In genomic region chr3:32616006-32616330, GRCm38 (mm10) we compare ENCODE assay signal across 8 mouse cellular contexts. TPM values are rescaled to one million over a fixed set of nuclear protein-coding genes. Genes with fewer than 3 reads are reported as not detected.
DNase-seq lines count a peak whose midpoint lies in the region; ATAC-seq and TF ChIP-seq lines count a peak whose summit lies in the region.

No protein-coding gene starts in this region.

- ATAC-seq in lung, embryonic 15.5 days (ENCODE audit: borderline replicate concordance, extremely low read depth, low FRiP score, low TSS enrichment): no peak
- ATAC-seq in embryonic facial prominence, embryonic 14.5 days (ENCODE audit: low read depth): no peak
- peak; percentile 69 for ATAC-seq in limb, embryonic 11.5 days (ENCODE audit: insufficient number of reproducible peaks, low FRiP score, low TSS enrichment, low read depth)

- peak overlapping the region; percentile 80 for H3K4me2 ChIP-seq in lung, embryonic 15.5 days
- H3K4me2 ChIP-seq in embryonic facial prominence, embryonic 14.5 days (ENCODE audit: low read depth, low read length): peak overlapping the region; percentile 60
- peak overlapping the region; percentile 54 for H3K4me2 ChIP-seq in limb, embryonic 11.5 days (ENCODE audit: low read depth, severe bottlenecking)

- no peaks in the 10 kb centered on the region for H3K36me3 ChIP-seq in lung, embryonic 15.5 days
- H3K36me3 ChIP-seq in embryonic facial prominence, embryonic 14.5 days (ENCODE audit: control insufficient read depth, insufficient read depth, low read length): 0 out of 2 replicates have a peak, but pooled peaks cover 4% of the 10 kb centered on the region
- no peaks in the 10 kb centered on the region for H3K36me3 ChIP-seq in limb, embryonic 11.5 days (ENCODE audit: control insufficient read depth, insufficient read depth, low read length)

- 0 out of 2 replicates have a peak, but pooled peaks cover 15% of the 10 kb centered on the region for H3K4me1 ChIP-seq in lung, embryonic 15.5 days
- H3K4me1 ChIP-seq in embryonic facial prominence, embryonic 14.5 days (ENCODE audit: control insufficient read depth, insufficient read depth, low read length): 0 out of 2 replicates have a peak, but pooled peaks cover 4% of the 10 kb centered on the region
- H3K4me1 ChIP-seq in limb, embryonic 11.5 days (ENCODE audit: control insufficient read depth, insufficient read depth, low read length): no peaks in the 10 kb centered on the region
- peaks cover 10% of the 10 kb centered on the region for H3K4me1 ChIP-seq in olfactory bulb, adult 2 months (ENCODE audit: control insufficient read depth, insufficient read depth, low read length)

- no peaks in the 10 kb centered on the region for H3K27me3 ChIP-seq in lung, embryonic 15.5 days
- no peaks in the 10 kb centered on the region for H3K27me3 ChIP-seq in embryonic facial prominence, embryonic 14.5 days (replicated peaks; ENCODE audit: control insufficient read depth, insufficient read depth, low read length)
- no peaks in the 10 kb centered on the region for H3K27me3 ChIP-seq in limb, embryonic 11.5 days (ENCODE audit: control insufficient read depth, insufficient read depth, low read length)

- H3K4me3 ChIP-seq in lung, embryonic 15.5 days: peak overlapping the region; percentile 70
- H3K4me3 ChIP-seq in embryonic facial prominence, embryonic 14.5 days (ENCODE audit: low read depth, low read length): peak overlapping the region; percentile 61
- peak overlapping the region; percentile 55 for H3K4me3 ChIP-seq in limb, embryonic 11.5 days (ENCODE audit: low read depth, low read length)
- H3K4me3 ChIP-seq in olfactory bulb, adult 2 months (ENCODE audit: insufficient read depth, low read depth, low read length): peak overlapping the region; percentile 93

- H3K27ac ChIP-seq in lung, embryonic 15.5 days: peak overlapping the region; percentile 82
- peak overlapping the region; percentile 83 for H3K27ac ChIP-seq in embryonic facial prominence, embryonic 14.5 days (replicated peaks; ENCODE audit: low read depth, low read length)
- no peak overlapping the region for H3K27ac ChIP-seq in limb, embryonic 11.5 days (replicated peaks; ENCODE audit: low read depth, low read length)
- peak overlapping the region; percentile 67; the same call in 1 of the 2 replicates for H3K27ac ChIP-seq in olfactory bulb, adult 2 months (ENCODE audit: insufficient read depth, low read depth, low read length)

- WGBS in lung, embryonic 15.5 days: 11% methylated on average over 7 of the region's 14 CpGs
- WGBS in embryonic facial prominence, embryonic 14.5 days: 13% methylated on average over 6 of the region's 14 CpGs
- 27% methylated on average over 5 of the region's 14 CpGs for WGBS in limb, embryonic 11.5 days
- 4% methylated on average over 14 of the region's 14 CpGs for WGBS in olfactory bulb, adult 2 months

- TF ChIP-seq CTCF in olfactory bulb, adult 2 months (IDR thresholded peaks at IDR 0.05; ENCODE audit: insufficient read depth, low read depth, low read length): no peak

- no peak for TF ChIP-seq POLR2A in olfactory bulb, adult 2 months (IDR thresholded peaks at IDR 0.05; ENCODE audit: insufficient read depth, low read depth, low read length)

- no peak for DNase-seq in lung, postnatal 36 days
- no peak for DNase-seq in embryonic facial prominence, embryonic 14.5 days (ENCODE audit: low spot score)
- DNase-seq in limb, embryonic 11.5 days (ENCODE audit: low spot score): no peak
- no peak for DNase-seq in adrenal gland, adult 8-10 months
- no peak for DNase-seq in kidney, adult 18-20 months
- DNase-seq in adrenal gland, adult 18-20 months (ENCODE audit: low spot score in 2 of 2): no peak

- peak overlapping the region; percentile 60 for H3K9ac ChIP-seq in lung, embryonic 15.5 days
- H3K9ac ChIP-seq in embryonic facial prominence, embryonic 14.5 days (ENCODE audit: low read depth, low read length): peak overlapping the region; percentile 77
- H3K9ac ChIP-seq in limb, embryonic 11.5 days (ENCODE audit: low read length): peak overlapping the region; percentile 76

- H3K9me3 ChIP-seq in lung, embryonic 15.5 days: no peaks in the 10 kb centered on the region
- H3K9me3 ChIP-seq in embryonic facial prominence, embryonic 14.5 days (ENCODE audit: control insufficient read depth, low read length): no peaks in the 10 kb centered on the region
- no peaks in the 10 kb centered on the region for H3K9me3 ChIP-seq in limb, embryonic 11.5 days (ENCODE audit: control insufficient read depth, low read length)

RNA-seq across cellular contexts. Expression of gene Gnb4, which starts 0.4 kb away (rescaled TPM):
- polyA plus RNA-seq in lung, embryonic 15.5 days (2015; fragmentation: Nextera tagmentation; extraction: Ambion mirVana): 82.3 and 82.5 TPM in 2 replicates
- 85.0 and 88.0 TPM in 2 replicates for polyA plus RNA-seq in embryonic facial prominence, embryonic 14.5 days (2014; fragmentation: Nextera tagmentation; extraction: Ambion mirVana)
- 42.3 and 42.4 TPM in 2 replicates for polyA plus RNA-seq in limb, embryonic 11.5 days (2014; fragmentation: Nextera tagmentation; extraction: Ambion mirVana)
- not detected in 2 replicates for polyA plus RNA-seq in olfactory bulb, adult 2 months (2012; ENCODE audit: insufficient read depth, insufficient read length, low replicate concordance, missing spikeins)
- total RNA-seq in adrenal gland, adult 8-10 months (2022): 10 to 100 TPM; 37.7 to 82.5 (median 58.9) TPM
- 10 to 100 TPM; 29.8 to 41.2 TPM for total RNA-seq in adrenal gland, adult 18-20 months (2021)
